Mouse (Mus musculus) gastrocnemius, adult 2 months (tissue): ENCODE data around the gene Snd1. TPM values are rescaled to one million over a fixed set of nuclear protein-coding genes. Genes with fewer than 3 reads are reported as not detected.

Experiments used
- DNase-seq: peaks from one replicate; pipeline ENCODE4 v3.0.0; 2022
- H3K27ac ChIP-seq: fragments of 200-600 bp; 2 replicates; pipeline ENCODE4 v1.8.1; 2022; ENCODE audit warnings: mild to moderate bottlenecking
- H3K4me3 ChIP-seq: fragments of 200-600 bp; 2 replicates; pipeline ENCODE4 v1.8.1; 2022; ENCODE audit warnings: mild to moderate bottlenecking, moderate library complexity
- CTCF ChIP-seq: fragments of 200-600 bp; IDR thresholded peaks from 2 replicates; pipeline ENCODE4 v1.8.1; 2022; ENCODE audit warnings: antibody characterized with exemption, mild to moderate bottlenecking, moderate library complexity
- intact Hi-C: fragments of 180-260 bp; cut with DNase I; formaldehyde crosslinking; loops from one replicate; pipeline ENCODE4 v1.15.1; 2025
- total RNA-seq, 2 experiments: library from RNA; stranded (reverse); gene quantifications; 2 replicates each; pipeline ENCODE4 v1.2.3; 2021

The Snd1 gene
- total RNA-seq, 2 experiments from 2014 or later, result 40.4 to 41.0 TPM

DNA sequence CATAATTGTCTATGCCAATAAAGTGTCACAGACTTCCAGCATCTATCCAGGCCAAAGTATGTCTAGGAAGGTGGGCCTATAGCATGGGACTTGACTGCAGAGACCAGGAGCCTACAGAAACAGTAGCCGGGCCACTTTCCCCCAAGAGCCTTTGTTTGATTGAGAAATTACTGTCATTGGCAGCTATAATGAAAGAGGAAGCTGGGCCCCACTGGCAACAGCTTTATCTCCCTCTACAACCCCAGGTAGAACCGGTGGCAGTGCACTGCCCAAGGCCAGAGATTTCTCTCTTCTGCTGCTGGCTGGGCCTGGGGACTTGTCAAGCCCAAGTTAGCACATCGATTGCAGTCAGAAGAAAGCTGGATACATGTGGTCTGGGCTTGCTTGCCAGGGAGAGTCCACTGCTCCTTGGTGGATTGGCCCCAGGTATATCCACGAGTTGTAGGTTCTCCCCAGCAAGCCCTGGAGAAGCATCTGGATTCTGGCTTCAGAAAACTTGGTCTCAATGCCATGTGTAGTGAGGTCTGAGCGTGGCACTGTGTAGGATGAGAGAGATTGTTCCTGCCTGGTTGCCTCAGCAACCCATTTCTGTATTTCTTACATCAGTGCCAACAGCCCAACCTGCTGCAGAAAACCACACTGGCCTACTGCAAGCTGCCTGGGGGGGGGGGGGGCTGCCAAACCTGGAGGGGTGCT, 396.9 kb downstream of the Snd1 start:
- no peak for TF ChIP-seq CTCF
- H3K27ac ChIP-seq, result no peak overlapping the region
- intact Hi-C loops, result no loop called here
- no peak for DNase-seq
- H3K4me3 ChIP-seq, result no peak overlapping the region

DNA sequence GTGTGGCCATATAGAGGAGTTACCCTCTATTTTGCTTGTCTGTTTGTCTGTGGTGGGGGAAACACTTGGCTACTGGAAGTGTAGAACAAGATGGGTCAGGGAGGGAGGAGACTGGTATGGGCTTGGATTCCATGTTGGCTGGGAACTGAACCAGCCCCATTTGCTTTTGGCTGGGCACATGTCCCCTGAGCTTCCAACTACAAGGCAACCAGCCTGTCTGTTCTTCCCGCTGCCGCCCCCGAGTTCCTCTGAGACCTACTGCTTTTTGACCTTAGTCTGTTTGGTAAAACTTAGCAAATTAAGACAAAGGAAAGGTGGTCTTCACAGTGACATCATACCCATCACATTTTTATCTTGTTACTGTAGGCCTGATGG, 397.5 kb downstream of the Snd1 start:
- no peak for TF ChIP-seq CTCF
- no peak overlapping the region for H3K27ac ChIP-seq
- H3K4me3 ChIP-seq, result no peak overlapping the region
- intact Hi-C loops, result no loop called here
- no peak for DNase-seq

DNA sequence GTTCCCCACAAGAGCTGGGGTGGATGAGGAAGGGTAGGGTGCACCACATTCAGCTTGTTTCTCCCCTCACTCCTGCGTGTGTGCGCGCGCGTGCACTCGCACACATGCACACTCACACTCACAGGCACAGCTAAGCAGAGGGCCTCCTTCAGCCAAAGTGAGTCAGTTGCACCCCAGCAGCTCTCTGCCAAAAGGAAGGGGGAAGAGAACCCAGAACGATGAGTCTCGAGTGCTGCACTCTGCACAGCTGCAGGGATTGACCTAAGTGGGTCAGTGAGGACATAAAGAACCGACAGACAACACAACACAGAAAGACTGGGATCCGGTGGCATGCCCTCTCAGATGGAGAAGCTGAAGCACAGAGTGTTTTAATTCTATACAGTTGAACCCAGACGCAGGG, 399.1 kb downstream of the Snd1 start:
- TF ChIP-seq CTCF, result no peak
- no peak for DNase-seq
- intact Hi-C loops, result no loop called here
- Histone ChIP-seq H3K4me3 (no peak overlapping the region), H3K27ac (no peak overlapping the region)

DNA sequence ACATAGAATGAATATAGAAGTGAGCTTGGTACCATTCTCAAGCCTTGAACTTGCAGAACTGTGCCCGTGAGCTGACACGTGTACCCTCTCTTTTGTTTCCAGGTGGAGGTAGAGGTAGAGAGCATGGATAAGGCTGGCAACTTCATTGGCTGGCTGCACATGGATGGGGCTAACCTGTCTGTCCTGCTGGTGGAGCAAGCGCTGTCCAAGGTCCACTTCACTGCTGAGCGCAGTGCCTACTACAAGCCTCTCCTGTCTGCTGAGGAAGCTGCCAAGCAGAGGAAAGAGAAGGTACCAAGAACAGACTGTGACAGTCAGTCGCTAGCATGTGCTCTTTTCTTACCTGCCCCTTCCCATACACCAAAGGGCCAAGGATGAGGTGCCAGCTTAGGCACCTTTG, 399.8 kb downstream of the Snd1 start:
- Histone ChIP-seq H3K27ac (no peak overlapping the region), H3K4me3 (no peak overlapping the region)
- intact Hi-C loops, result no loop called here
- TF ChIP-seq CTCF, result no peak
- no peak for DNase-seq

DNA sequence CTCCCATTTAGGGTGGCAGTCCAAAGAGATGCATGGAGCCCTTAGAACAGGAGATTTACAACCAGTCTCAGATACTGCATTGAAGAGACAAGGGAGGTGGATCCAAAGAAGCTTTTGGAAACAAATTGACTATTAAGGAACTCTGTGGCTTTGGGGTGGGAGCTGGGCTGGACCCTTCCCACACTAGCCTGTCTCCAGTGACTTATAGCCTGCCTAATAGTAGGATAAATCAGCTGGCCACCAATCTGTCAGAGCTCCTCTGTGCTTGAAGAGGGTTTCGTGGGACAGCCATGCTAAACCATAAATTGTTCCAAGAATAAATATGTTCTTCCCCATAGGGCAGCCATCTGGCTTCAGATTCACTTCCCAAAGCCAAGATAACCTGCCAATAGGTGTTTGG, 400.4 kb downstream of the Snd1 start:
- H3K27ac ChIP-seq, result no peak overlapping the region
- no peak for DNase-seq
- no peak for TF ChIP-seq CTCF
- intact Hi-C loops, result no loop called here
- H3K4me3 ChIP-seq, result no peak overlapping the region

DNA sequence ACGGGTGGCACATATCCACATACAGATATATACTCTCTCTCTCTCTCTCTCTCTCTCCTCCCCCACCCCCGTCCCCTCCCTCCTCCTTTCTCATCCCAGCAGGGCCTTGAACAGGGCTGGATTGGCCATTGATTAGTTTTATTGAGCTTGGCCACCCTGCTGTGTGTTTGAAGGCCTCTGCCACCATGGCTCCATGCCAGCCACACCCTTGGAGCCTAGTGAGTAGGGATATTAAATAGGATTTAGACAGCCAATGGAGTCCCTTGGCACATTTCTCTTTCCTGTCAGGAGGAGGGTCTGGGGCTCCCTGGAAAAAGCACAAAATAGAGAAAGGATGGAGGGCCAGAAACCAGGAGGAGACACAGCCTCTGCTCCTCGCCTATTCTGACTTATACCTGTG, 401.6 kb downstream of the Snd1 start:
- DNase-seq, result no peak
- intact Hi-C loops, result no loop called here
- no peak overlapping the region for H3K4me3 ChIP-seq
- no peak overlapping the region for H3K27ac ChIP-seq
- no peak for TF ChIP-seq CTCF

DNA sequence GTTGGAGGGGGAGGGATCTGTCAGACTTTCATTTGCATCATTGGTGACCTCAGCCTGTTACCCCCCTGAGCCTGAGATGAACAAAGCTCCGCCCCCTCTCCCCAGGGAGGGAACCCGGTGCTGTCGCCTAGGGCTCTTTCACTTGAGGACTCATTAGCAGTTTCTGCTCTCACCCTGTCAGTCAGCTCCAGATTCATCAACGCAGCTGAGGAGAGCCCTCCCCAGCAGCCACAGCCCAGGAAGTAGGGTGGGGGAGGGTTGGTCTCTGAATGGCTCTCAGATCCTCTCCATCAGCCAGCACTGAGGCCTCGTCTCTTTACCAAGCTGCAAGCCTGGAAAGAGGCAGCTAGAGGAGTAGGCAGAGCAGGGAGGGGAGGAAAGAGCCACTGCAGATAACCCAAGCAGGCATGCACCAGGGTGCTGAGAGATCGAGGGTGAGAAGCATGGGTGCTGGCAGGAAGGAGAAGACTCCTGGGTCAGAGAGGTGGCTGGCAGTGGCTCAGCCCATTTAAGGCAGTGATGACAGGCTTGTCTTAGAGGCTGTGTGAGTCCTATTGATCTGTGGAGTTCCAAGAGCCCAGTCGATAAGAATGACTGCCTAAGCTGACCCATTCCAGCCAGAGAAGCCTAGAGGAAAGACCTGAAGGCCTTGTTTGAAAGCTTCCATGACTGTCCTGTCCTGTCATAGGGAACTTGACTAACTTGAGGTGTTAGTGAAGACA, 403.2 kb downstream of the Snd1 start:
- no peak overlapping the region for H3K4me3 ChIP-seq
- intact Hi-C loops, result no loop called here
- TF ChIP-seq CTCF, result no peak
- H3K27ac ChIP-seq, result no peak overlapping the region
- no peak for DNase-seq

DNA sequence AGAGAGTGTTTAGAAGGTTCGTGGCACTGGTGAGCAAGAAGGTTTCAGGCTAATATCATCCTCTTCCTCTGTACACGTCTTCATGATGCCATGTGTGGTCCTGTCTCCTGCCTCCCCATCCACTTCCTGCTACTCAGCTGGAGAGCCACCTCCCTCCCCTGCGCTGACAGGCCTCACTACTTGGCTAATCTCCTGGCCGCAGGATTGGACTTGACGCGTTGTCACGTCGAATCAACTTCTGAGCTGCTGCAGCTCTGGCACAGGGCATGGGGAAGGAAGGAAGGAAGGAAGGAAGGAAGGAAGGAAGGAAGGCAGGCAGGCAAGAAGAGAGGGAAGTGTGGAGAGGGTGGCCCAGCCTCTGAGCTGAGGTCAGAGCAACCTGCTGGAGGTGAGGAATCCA, 404.4 kb downstream of the Snd1 start:
- Histone ChIP-seq H3K27ac (no peak overlapping the region), H3K4me3 (no peak overlapping the region)
- DNase-seq, result no peak
- no peak for TF ChIP-seq CTCF
- intact Hi-C loops, result no loop called here

DNA sequence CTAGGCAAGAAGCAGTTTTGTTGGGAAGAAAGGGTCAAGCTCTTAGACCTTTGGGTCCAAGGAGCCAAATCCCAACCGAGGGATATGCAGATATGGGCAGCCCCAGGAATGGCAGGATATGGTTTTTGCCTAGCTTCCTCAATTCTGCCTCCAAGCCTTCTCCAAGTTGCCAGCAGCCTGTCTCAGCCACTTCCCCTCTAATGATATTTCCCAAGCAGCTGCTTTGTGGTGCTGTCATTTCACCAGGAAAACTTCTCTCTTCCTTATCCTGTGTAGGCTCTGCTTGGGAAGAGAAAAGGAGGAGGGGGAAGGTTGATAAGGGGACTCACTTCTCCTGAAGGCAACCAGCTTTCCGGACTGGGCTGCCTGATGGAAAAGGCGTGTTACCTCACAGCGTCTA, 406.0 kb downstream of the Snd1 start:
- DNase-seq, result no peak
- no peak for TF ChIP-seq CTCF
- H3K4me3 ChIP-seq, result no peak overlapping the region
- H3K27ac ChIP-seq, result no peak overlapping the region
- intact Hi-C loops, result no loop called here

DNA sequence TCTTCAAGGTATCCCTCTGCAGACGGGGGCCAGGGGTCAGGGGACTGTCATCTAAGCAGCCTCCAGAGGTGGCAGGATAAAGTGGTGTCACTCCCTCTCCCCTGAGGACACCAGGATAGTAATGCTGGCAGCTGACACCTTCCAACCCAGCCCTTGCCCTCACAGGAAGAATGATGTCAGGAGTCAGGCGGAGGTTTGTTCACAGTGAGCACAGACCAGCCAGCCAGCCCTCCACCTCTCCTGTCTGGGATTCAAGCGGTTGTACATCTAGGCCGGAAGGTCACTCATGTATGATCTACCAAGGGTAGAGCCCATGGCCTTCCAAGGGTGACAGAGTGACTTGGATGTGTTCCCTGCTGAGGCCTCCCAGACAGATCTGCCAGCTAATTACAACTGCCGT, 408.6 kb downstream of the Snd1 start:
- DNase-seq, result no peak
- intact Hi-C loops, result no loop called here
- Histone ChIP-seq H3K4me3 (no peak overlapping the region), H3K27ac (no peak overlapping the region)
- no peak for TF ChIP-seq CTCF

DNA sequence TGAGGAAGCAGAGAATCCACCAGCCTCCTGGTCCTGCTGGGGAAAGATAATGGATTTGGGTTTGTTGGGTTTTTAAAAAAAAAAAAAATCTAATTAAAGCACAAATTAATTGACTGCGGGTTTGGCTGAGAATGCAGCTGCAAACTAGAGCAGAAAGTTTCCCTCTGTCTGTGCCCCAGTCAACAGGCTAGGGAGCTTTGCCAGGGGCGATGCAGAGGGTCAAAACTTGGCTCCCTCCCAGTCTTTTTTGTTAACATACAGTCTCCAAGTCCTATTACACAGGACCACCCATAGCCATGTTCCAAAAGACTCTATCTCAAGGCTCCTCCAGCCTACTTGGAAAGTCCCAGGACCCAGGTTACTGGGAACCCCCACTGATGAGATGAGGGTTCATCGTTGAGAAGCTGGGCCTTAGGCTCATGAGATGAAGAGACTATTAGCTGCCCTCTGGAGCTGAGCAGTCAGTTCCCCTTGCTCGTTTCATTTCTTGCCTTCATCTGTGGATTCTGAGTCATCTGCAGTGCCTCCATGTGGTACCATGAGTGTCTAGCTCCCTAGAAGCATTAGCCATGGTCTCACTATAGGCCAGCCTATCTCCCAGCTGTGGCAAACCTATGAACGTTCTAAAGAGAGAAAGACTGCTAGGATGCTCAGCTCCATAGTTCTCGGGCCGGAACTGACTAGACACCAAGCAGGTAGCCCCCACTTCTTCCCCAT, 411.9 kb downstream of the Snd1 start:
- Histone ChIP-seq H3K4me3 (no peak overlapping the region), H3K27ac (no peak overlapping the region)
- DNase-seq, result no peak
- intact Hi-C loops, result no loop called here
- no peak for TF ChIP-seq CTCF

DNA sequence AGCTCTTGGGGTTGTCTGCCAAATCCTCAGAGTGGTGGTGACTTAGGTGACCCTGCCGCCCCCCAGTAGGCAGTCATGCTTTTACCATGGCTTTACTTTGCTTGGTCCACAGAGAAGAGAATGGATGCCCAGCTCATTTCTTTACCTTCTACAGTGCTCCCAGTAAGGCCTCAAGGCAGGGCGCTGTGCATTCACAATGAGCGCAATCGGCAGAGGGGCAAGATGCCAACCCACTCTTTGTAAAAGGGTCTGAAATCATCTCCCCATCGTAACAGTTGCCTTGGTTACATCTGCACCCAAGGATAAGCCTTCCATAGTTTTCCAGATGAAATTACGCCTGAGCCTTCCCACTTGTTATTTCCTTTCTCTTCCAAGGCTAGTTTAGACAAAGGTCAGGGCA, 415.5 kb downstream of the Snd1 start:
- intact Hi-C loops, result no loop called here
- H3K27ac ChIP-seq, result no peak overlapping the region
- no peak overlapping the region for H3K4me3 ChIP-seq
- TF ChIP-seq CTCF, result no peak
- peak; percentile 8 for DNase-seq

DNA sequence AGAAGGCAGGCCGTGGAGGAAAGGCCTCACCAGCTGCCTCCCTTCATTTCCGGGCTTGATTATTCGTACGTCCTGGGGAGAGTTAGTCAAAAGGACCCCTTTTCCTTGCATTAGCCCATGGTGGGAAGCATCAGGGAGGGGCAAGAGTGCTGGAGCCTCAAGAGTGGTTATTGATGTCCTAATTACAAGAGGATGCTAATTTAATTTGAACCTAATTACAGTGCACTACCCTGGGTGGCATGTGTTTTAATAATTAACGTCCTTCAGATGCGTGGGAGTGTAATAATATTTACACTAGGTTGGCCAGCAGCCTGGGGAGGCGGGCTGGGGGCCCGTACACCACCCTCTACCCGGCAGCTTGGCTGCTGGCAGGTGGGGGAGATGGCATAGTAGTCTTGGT, 416.5 kb downstream of the Snd1 start:
- H3K4me3 ChIP-seq, result no peak overlapping the region
- no peak for TF ChIP-seq CTCF
- intact Hi-C loops, result no loop called here
- no peak for DNase-seq
- H3K27ac ChIP-seq, result no peak overlapping the region
